Mouse (Mus musculus) kidney, adult 2 months (tissue): ENCODE data around the gene Dcaf17.

Source experiments
- CTCF ChIP-seq: fragments of 200-500 bp; conservative IDR thresholded peaks from 2 replicates; pipeline ENCODE4 v1.5.1; 2011; ENCODE audit warnings: low read depth, mild to moderate bottlenecking, control low read depth, low read length, moderate library complexity, mixed read lengths; ENCODE audit not compliant: insufficient read depth, insufficient read length
- POLR2A ChIP-seq: fragments of 200-500 bp; IDR thresholded peaks from one replicate; pipeline ENCODE4 v1.6.1; 2011; ENCODE audit warnings: low read depth, low read length, control low read depth

DNA sequence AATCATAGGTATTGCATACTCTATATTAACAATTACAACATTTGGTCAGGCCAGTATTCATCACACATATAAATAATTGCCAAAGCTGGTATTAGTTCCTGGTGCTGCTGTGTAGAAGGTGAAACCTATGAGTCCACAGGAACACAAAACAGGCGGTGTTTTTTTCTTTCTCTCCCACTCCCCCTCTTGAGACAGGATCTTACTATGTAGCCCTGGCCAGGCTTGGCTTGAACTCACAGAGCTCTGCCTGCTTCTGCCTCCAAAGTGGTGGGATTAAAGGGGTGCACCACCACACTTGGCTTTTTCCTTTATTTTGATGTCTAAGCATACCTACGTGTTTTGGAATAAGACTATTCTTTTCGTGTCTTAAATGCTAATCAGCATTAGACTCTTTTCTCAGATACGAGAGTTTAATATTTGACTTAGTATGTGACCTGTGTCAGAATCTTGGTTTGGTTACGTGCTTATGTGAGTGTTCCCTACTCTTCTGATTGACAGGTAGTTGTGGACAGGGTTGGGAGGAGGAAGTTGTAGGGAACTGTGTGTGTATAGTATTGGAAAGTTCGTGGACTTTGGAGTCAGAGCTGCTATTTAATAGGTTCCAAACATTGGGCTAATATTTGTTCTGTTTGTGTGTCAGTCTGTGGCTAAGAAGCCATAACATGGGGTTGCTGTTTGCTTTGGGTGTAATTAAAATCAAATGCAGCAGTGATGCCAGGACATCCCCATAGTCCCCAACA lies 28.5 kb downstream of the Dcaf17 start:
- TF ChIP-seq CTCF (no peak), POLR2A (no peak)
